Mouse (Mus musculus): Measurements from ENCODE around the gene Eng.

GRCm38 (mm10) chr2:32706971-32707370, 60.6 kb downstream of the Eng start:
- TF ChIP-seq POLR2A (IDR thresholded peaks at IDR 0.05; ENCODE audit: borderline replicate concordance, insufficient read depth, low read length) (no peak), CTCF (IDR thresholded peaks at IDR 0.05; ENCODE audit: borderline replicate concordance, insufficient read depth, low read depth, low read length) (no peak)
